Mouse (Mus musculus) MEL-GATA-1-ER (cell line): ENCODE measurements around the gene Kcnn4.
"Not testable (repeated sequence)": the region's sequence is repeated elsewhere in the genome, so short reads cannot be mapped to it uniquely, and the experiment has no call there.

Experiments used
- DNase-seq: peaks from one replicate; pipeline ENCODE4 v3.0.0-alpha.2; 2012; ENCODE audit warnings: low read depth; ENCODE audit errors: extremely low read depth

Gene Kcnn4

DNA sequence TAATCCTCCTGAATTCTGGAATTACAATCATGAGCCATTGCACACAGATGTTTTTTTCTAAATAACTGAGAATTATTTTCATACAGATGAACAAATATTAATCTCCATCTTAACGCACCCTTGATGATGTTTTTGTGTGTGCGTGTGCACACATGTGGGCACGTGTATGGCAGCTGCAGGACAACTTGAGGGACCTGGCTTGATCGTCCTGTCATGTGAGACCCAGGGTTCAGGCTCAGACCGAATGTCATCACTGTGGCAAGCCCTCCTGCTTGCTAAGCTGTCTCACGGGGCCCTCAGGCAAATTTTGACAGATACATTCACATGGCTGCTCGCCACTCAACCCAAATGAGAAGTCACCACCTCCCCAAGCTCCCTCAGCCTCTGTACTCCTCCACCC is 20.4 kb downstream of the Kcnn4 start:
- DNase-seq = no peak

DNA sequence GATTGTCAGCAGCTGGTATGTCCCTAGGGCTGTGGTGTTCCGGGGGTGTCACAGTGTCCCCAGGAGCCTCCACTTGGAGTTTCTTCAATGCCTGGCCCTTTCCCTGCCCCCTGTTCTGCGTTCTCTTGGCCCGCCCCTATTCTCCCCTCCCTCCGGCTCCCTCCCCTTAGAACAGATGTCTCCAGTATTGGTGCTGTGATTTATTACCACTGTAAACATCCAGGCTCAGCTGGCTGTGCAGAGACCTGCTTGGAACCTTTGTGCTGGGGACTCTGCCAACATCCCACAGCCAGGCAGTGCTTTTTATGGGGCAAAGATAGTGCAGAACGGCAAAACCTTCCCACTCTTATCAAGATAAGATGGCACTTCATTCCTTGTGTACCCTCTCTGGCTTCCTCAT is 21.0 kb downstream of the Kcnn4 start:
- no peak for DNase-seq

DNA sequence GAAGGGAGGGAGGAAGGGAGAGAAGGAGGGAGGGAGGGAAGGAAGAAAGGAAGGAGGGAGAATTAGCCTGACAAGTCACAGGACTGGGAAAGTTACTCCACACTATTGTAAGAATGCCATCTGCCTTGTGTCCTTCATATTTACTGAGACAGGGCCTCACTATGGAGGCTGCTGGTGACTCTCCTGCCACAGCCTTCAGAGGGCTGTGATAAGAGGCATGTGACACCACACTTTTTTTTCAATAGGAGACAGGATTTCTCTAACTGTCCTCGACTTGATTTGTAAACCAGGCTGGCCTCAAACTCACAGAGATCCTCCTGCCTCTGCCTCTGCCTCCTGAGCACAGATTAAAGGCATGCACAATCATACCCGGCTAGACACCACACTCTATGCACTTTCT is 21.6 kb downstream of the Kcnn4 start:
- no peak for DNase-seq

DNA sequence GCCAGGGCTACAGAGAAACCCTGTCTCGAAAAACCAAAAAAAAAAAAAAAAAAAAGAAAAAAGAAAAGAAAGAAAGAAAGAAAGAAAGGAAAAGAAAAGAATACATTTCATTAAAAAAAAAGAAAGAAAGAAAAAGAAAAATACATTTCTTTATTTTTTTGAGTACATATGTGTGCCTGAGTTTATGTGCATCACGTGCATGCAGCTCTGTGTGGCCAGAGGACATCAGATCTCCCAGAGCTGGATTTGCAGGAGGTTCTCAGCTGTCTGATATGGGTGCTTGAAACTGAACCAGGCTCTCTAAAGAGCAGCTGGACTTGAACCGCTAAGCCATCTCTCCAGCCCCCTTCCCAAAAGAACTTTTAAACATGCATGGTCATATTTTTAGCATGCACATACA is 24.0 kb downstream of the Kcnn4 start:
- no peak for DNase-seq

DNA sequence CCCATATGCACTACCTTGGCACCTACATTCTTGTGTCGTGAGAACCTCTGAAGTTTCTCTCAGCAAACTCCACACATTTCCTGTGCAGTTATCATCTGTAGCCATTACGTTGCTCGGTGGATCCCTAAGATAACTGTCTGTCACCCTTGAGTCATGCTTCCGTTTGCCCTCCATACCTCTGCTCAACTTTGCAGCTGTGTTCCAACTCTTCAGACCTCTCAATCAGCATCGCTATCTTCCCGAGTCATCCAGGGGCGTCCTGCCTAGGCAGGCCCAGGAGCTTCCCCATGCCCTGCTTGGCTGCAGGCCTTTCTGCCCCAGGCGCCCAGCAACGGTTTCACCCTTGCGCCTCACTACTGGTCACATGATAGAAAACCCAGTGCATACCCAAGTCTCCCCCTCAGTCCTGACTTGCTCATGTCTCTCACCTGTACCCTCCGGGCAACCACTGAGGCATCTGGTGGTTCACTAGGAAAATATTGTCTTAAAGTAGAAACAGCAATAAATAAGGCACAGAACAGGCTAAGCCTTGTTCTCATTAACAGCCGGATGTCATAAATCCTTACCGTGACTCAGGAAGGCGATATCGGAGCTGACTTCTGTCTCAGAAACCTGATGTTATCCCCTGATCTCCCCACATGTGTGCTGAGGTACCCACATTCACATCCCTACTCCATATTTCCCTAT is 24.6 kb downstream of the Kcnn4 start:
- DNase-seq = no peak

DNA sequence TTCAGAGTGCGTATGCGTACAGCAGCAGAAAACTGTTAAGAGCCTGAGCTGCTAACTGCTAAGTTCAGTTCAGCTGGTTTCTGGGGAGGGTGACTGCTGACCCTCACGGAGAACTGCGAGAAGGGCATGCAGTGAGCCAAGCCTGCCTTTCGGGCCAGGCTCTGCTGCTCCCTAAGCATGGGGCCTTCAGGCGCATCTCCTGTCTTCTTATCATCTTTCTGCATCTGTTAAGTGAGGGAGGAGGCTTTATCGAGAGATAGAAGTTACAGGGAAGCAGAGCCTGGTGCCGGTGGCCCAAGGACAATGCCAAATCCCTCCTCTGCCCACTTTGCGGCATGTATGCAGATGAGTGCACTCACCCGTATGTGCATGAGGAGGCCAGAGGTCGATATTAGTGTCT is 26.8 kb downstream of the Kcnn4 start:
- no peak for DNase-seq

DNA sequence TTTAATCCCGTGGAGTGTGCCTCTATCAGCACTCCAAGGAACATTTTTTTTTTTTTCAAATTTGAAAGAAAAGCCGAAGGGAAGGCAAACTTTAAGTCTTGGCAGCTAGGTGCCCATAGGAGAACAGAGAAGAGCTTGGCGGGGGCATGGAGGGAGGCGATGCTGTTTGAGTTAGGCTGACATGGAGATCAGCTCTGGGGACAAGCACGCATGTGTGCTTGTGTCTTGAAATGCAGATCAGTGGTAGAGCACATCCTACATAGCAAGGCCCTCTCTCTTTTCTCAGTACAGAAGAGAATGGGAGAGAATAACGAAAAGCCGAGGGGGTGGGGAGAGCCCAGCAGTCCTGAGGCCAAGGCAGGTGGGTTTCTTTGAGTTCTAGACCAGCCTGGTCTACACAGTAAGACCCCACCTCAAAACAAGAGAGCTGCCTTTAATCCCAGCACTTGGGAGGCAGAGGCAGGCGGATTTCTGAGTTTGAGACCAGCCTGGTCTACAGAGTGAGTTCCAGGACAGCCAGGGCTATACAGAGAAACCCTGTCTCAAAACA is 28.4 kb downstream of the Kcnn4 start:
- no peak for DNase-seq

DNA sequence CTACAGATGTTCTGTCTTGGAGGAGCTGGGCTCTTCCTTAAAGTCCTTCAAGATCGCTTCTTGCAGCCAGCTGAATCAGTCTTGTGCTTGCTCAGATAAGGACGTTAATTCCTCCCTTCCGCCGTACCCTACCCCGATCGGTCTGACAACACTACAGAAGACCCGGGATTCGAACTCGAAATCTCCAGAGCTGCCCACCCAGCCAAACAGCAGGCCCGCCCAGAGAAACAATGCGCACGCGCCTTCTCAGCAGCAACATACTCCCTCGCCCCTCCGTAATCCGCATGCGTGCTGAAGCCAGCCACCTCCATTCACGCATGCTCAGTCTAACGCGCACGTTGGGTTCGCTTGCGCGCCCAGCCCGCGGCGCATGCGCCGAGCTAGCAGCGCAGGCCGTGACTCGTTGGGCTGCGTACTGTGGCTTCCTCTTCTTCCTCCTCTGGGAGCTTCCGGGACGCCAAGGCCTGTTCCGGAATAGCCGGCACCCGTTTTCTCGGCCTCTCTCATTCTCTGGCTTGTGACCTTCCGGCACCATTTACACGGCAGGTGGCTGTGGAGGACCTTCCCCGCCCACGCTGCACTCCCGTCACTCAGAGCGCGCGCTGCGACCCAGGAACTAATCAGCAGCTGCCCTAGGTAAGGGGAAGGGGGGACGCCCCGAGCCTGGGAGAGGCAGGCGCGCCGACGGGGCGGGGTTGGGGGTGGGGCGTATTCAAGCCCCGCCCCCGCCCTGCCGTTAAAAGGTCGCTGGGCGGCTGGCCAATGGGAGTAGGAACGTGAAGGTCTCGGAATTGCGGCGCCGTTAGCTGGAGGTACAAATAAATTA is 29.4 kb downstream of the Kcnn4 start, which contains the start of gene Smg9:
TSS of gene Smg9 (plus strand) at position 364 of the 826 bp plus-strand sequence.
- peak; percentile 95 for DNase-seq

DNA sequence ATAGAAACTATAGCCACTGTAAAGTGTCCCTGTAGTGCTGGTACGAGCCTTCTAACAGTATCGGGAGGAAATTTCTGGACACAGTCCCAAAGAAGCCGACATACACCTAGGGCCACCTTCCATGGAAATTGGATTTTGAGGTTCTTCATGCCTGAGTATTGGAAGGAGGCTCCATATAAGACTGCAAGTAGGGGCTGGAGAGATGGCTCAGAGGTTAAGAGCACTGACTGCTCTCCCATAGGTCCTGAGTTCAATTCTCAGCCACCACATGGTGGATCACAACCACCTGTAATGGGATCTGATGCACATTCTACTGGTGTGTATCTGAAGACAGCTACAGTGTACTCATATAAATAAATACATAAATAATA is 30.0 kb downstream of the Kcnn4 start:
- no peak for DNase-seq

DNA sequence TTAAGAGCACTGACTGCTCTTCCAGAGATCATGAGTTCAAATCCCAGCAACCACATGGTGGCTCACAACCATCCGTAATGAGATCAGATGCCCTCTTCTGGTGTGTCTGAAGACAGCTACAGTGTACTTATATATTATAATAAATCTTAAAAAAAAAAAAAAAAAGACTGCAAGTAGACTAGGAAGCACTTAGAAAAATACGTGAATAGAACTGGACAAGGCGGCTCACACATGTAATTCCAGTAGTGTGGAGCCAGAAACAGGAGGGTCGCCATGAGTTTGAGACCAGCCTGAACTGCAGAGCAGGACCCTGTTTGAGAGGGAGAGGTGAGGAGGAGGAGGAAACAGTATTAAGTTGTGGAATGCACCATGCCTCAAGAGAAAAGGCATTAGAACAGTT is 30.4 kb downstream of the Kcnn4 start:
- DNase-seq = not testable (repeated sequence)

DNA sequence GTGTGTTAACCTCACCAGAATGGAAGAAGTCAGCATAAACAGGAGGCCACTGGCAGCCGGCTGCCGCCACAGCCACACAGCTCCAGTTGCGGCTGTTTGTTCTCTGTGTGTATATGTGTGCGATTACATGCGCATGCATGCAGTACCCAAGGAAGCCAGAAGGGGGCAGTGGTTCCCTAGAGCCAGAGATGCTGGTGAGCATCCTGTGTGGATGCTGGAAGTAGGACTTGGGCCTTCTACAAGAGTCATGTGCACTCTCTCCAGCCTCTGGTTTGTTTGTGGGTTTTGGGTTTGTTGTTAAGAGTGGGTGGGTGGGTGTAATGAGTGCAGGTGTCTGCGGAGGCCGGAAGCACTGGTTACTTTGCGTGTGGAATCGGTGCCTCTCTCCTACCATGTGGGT is 32.8 kb downstream of the Kcnn4 start:
- no peak for DNase-seq

DNA sequence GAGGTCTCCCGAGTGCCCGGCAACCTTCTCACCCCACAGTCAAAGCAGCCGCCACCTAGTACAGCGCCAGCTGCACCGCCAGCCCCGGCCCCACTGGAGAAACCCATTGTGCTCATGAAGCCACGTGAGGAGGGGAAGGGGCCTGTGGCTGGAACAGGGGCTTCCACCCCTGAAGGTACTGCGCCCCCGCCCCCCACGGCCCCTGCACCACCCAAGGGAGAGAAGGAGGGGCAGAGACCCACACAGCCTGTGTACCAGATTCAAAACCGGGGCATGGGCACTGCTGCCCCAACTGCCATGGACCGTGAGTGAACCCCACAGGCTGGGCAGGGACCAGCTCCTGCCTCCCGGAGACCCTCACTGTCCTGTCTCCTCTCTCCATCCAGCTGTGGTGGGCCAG is 35.6 kb downstream of the Kcnn4 start:
- no peak for DNase-seq

DNA sequence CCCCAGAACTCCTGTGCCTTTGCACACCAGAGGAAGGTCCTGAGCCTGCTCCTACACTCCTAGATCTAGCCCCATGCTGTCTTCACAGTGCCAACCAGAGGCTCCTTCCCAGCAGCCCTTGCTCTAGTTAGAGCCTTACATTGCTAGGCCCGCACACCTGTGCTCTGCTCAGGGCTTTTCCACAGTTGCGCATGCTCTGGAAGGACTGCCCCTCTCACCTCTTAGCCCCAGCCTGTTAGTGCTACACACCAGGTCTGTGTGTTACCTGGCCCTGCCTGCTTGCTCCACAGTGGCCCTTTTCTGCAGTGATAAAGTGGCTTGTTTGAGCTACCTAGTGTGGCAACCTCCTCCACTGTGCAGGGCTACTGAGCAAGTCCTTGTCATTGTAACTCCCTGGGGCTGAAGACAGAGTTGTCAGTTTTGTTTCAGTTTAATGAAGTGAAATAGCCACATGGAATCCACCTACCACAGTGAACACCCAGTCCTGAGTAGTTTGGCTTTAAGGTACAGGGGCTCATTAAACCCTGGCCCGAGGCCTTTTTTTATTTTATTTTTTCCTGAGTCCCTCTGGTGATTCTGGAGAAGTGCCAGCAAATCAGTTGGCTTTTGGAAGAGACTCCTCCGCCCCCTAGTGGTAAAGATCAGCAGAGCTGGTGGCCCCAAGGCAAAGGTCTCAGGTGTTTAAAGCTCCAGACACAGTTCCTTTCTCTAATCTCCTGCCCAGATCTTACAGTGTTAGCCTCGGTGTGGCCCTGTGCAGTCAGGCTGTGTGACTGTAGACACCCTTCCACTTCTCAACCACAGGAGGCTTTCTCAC is 36.7 kb downstream of the Kcnn4 start:
- DNase-seq = no peak

DNA sequence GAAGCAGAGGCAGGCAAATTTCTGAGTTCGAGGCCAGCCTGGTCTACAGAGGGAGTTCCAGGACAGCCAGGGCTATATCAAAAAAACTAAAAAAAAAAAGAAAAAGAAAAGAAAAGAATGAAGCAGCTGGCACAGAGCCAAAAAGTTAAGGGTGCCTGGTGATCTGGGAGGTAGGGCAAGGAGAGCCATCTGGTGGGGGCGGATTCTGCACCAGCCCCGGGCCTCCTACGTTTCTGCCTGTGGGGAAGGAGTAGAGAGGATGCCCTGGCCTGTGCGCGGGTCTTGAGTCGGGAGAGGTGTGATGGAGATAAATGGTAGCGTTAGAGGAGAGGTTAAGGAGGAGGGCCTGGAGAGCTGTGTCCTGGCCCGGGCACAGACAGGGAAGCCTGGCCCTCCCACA is 38.1 kb downstream of the Kcnn4 start:
- DNase-seq = no peak

DNA sequence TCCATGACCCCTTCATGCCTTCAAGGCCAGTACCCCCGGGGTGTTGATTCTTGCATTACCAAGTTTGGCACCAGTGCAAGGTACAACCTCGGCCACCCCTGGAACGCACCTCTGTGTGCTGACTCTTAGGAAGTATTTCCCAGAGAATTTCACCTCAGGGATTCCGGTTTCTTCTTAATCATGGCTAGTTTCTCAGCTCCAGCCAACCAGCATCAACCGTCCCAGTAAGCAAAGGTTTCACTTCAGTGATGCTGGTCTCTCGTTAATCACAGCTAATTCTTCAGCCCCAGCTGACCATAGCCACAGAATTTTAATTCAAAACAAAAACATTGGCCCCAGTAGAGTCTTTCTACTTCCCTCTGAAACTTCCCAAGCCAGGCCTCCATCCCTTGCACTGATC is 40.1 kb downstream of the Kcnn4 start:
- DNase-seq = no peak

DNA sequence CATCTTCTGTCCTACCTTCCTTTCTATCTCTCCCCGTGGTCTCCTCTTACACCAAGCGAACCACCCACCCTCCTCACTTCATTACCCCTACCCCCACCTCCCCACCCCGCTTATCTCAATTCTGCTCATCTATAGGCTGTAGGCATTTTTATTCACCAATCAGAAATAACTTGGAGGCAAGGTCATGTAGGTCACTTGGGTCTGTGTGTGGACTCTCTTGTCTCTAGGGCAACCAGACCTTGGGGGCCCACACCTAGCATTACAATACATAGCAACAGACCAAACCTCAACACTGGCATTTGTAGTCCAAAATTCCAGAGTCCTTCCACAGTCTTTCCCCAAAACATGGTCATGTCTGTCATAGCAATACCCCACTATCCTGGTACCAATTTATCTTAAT is 40.8 kb downstream of the Kcnn4 start:
- DNase-seq = no peak

DNA sequence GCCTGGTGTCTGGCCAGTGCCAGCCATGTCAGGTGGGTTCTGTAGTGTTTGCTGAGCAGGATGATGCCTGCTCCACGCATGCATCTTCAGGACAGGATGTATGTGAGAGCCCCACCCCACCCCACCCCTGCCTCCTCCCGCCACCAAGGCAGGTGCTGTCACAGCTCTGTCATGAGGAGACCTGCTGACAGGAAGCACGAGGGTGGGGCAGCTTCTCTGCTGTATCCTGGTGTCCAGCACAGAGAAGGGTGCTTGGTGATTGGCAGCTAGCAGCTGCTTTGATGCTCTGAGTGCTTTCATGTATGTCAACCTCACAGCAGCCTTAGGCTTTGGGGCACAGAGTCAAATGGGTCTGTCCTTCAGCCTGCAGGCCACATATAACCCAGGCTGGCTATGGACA is 43.6 kb downstream of the Kcnn4 start:
- DNase-seq = no peak

DNA sequence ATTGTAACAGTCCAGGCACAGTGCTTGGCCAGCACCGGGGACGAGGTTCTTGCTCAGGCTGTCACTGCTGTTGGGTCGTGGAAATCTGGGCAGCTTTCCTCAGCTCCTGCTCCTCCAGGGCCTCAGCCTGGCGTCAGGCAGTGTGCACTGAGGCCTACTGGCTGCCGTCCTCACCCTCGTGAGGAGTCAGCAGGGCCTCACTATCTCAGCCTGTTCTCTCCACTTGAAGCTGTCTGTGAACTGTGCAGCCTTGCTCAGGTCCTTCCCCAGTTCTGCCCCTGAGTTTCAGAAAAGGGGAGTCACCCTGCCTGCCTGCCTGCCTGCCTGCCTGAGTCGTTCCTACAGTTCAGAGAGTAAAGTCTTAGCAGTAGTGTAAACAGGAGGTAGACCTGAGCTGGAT is 45.2 kb downstream of the Kcnn4 start:
- no peak for DNase-seq

DNA sequence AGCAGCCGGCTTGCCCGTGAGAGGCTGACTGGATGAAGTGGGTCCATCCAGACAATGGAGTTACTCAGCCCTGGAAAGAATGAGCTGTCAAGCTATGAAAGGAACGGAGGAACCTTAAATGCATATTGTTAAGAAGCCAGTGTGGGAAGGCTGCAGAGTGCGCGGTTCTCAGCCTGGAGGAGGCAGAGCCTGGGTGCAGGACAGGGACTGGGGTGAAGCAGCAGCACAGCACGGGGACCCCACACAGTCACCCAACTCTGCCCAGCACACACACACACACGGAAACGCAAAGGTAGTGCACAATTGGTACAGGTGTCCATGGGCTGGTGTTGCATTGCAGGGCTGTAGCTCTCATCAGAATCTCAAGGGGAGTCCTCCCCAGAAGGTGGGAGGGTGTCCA is 49.5 kb downstream of the Kcnn4 start:
- DNase-seq = no peak

DNA sequence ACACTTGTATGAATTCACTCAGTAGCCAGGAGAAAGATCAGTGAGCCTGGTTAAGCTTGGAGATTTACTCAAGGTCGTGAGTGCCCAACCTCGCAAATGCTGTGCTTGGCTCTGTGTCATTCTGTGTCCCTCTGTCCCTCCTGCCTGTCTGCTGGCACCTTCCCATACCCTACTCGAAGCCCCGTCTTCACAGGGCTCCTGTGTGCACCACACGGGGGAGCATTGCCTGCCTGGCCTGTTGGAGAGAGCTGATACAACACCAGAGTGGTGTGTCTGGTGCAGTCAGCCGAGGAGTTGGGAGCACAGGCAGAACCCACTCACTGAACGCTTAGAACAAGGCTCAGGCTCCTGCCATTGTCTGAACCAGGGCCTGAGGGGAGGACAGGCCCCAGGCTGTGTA is 51.6 kb downstream of the Kcnn4 start:
- DNase-seq = no peak

DNA sequence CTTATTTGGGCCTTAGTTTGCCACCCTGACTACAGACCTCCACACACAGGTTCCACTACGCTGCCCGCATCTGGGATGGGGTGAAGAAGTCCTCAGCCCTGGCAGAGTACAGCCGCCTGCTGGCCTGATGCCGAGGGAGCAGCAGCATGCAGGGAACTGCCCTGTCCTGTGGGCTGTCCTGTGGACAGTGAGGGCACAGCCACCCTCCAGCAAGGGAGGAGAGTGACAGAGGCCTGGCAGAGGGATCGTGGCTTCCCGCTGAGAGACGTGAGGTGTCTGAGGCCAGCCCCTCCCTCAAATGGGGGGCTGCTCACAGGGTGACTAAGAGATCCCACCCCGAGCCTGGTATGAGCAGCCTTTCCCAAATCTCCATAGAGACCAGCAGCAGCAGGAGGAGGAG is 52.2 kb downstream of the Kcnn4 start:
- DNase-seq = no peak
